Mouse (Mus musculus) liver, embryonic 14.5 days (tissue): ENCODE results near the gene Plppr1.
"Not testable (repeated sequence)": the region's sequence is repeated elsewhere in the genome, so short reads cannot be mapped to it uniquely, and the experiment has no call there.

Source experiments
- CTCF ChIP-seq: IDR thresholded peaks from 2 replicates; pipeline ENCODE4 v1.5.1; 2016; ENCODE audit warnings: antibody characterized with exemption, low read depth, control low read depth
- EP300 ChIP-seq: IDR thresholded peaks from 2 replicates; pipeline ENCODE4 v1.6.1; 2016; ENCODE audit warnings: antibody characterized with exemption, low read depth

DNA sequence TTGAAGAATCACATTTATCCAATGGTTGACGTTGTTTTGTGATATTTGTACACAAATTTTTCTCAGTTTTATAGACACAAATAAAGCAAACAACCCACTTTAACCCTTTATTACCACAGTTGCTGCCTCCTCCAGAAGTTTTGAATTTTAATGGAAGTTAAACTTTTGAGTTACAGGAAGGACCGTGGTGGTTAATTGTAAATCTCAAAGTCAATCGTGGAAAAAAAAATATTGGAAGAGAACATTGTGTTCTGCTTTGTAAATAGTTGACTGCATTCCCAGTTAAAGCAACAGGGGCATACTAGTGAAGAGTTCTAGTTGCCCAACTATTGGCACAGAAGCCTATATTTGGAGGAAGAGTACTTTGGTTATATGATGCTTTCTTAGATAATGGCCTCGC, 278.9 kb downstream of the Plppr1 start:
- TF ChIP-seq CTCF, EP300: not testable (repeated sequence)
